Mouse (Mus musculus): ENCODE measurements around the gene Gabra5. TPM values are rescaled to one million over a fixed set of nuclear protein-coding genes. Genes with fewer than 3 reads are reported as not detected.

Gene Gabra5
- polyA plus RNA-seq, 1 experiment from 2014 or later, result 1.6 TPM

DNA sequence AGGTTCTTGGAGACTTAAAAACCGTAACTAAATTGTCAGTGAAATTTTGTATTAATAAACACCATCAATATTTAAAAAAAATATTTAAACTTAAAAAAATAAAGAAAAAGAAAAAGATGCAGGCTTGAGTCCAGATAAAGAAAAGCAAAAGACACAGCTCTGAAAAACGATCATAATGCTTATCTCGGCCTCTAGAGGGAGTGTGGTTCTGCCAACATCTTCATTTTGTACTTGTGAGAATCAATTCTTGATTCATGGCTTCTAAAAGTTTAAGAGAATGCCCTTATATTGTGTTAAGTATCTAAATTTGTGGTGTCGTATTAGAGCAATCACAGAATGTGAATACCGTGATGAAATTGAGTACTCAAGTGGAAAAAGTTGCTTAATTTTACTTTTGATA is 49.5 kb downstream of the Gabra5 start:
- no peak for ATAC-seq (ENCODE audit: low FRiP score)
- H3K27me3 ChIP-seq, result no peaks in the 10 kb centered on the region
- H3K27ac ChIP-seq, result no peak overlapping the region
- WGBS, result 74% methylated on average over 5 of the region's 5 CpGs
- H3K36me3 ChIP-seq (replicated peaks), result no peaks in the 10 kb centered on the region
- no peaks in the 10 kb centered on the region for H3K4me1 ChIP-seq
- no peak overlapping the region for H3K9ac ChIP-seq
- no peak overlapping the region for H3K4me2 ChIP-seq
- H3K4me3 ChIP-seq (replicated peaks), result no peak overlapping the region
- H3K9me3 ChIP-seq, result no peaks in the 10 kb centered on the region

DNA sequence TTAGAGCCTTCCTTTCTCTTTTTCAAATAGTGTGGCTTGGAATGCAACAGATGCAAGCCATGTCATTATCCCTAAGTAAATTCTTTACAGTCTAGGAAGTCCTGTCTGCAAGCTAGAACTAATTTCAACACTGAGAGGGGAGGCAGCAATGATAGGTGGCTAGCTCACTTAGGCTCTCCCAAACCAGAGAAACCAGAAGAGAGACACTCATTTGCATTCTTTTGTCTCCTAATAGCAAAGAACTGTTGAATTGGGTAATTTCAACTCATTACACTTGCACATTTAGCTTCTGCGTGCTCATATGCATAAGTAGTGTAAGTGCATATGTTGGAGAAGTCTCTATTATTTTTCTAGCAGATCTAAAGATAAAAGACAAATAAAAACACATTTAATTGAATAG is 61.6 kb downstream of the Gabra5 start:
- H3K36me3 ChIP-seq (replicated peaks), result no peaks in the 10 kb centered on the region
- 48% methylated on average over 1 of the region's 1 CpGs for WGBS
- ATAC-seq (ENCODE audit: low FRiP score), result 0 out of 2 replicates have a peak, but pooled peaks have one; percentile 11

DNA sequence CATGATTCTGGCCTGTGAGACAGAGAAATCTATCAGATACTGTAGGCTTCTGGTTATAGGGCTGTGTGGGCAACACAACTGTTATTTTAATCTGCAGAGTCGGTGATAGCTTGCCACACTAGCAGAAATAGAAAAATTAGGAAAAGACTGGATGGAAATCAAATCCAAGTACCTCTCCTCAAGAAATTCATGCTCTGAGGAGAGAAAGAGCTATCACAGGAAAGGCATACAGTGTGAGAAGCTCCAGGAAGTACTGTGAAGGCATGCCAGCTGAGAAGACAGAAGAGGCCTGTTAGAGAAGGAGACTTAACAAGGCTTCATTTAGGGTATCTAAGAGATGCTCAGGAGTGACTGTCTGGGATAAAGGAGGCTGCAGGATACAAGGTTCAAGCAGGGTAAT is 87.2 kb downstream of the Gabra5 start:
- no peaks in the 10 kb centered on the region for H3K36me3 ChIP-seq (replicated peaks)
- no peak for ATAC-seq (ENCODE audit: low FRiP score)
- H3K9ac ChIP-seq, result no peak overlapping the region
- no peaks in the 10 kb centered on the region for H3K4me1 ChIP-seq
- no peak overlapping the region for H3K4me2 ChIP-seq
- no peaks in the 10 kb centered on the region for H3K27me3 ChIP-seq
- WGBS, result 83% methylated on average over 1 of the region's 1 CpGs
- H3K9me3 ChIP-seq, result no peaks in the 10 kb centered on the region
- no peak overlapping the region for H3K27ac ChIP-seq
- no peak overlapping the region for H3K4me3 ChIP-seq (replicated peaks)

More for the DNA sequence above, 61.6 kb downstream of the Gabra5 start:
- no peak overlapping the region for H3K4me3 ChIP-seq (replicated peaks)
- H3K9ac ChIP-seq, result no peak overlapping the region
- H3K27ac ChIP-seq, result no peak overlapping the region
- no peaks in the 10 kb centered on the region for H3K9me3 ChIP-seq
- no peak overlapping the region for H3K4me2 ChIP-seq
- H3K27me3 ChIP-seq, result no peaks in the 10 kb centered on the region
- no peaks in the 10 kb centered on the region for H3K4me1 ChIP-seq

DNA sequence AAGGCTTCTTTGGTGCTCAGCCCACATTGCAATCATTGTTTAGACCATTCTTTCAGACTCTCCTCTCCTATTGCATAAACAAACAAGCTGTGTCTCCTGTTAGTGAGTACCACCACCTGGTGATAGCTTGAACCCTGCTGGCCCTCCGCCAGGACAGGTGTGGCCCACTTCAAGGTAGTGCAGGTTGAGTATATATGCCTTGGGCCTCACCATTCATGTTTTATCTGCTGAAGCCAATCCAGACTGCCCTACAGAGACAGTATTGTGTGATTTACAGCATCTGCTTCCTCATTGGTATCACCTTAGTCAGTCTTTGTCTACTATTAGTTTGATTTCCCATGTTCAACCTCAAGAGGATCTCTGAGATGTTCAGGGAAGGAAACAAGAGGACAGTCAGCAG is 88.8 kb downstream of the Gabra5 start:
- ATAC-seq (ENCODE audit: low FRiP score), result no peak

DNA sequence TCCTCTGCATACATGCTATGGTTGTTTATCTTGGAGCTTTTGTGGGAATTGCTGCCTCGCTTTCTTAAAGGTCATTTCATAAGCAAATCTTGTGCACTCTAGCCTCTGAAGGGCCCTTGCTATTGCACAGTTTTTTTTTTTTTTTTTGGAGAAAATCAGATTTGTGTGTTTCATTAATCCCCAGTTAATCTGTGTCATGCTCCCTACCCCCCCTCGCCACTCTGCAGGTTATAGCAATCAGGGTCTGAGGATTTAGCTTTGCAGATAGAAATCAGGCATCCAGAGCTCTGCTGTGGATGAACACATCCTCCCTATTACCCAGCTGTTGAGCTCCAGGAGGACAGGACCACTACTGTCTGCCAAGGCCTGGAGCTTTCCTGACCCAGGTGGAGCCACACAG is 90.5 kb downstream of the Gabra5 start, which contains the start of gene Gabrb3:
Gene Gabrb3, plus strand, starts transcription at position 301 of the 400 bp plus-strand sequence.
- H3K9me3 ChIP-seq, result no peaks in the 10 kb centered on the region
- H3K27ac ChIP-seq, result no peak within 1 kb of the TSS
- WGBS, result 69% methylated on average over 2 of the region's 2 CpGs
- no peak within 1 kb of the TSS for H3K4me3 ChIP-seq (replicated peaks)
- H3K27me3 ChIP-seq, result no peaks in the 10 kb centered on the region
- H3K9ac ChIP-seq, result no peak within 1 kb of the TSS
- no peaks in the 10 kb centered on the region for H3K4me1 ChIP-seq
- H3K36me3 ChIP-seq (replicated peaks), result no peaks in the 10 kb centered on the region
- no peak for ATAC-seq (ENCODE audit: low FRiP score)
- no peak within 1 kb of the TSS for H3K4me2 ChIP-seq

More for the DNA sequence above, 88.8 kb downstream of the Gabra5 start:
- Histone ChIP-seq H3K27me3 (no peaks in the 10 kb centered on the region), H3K9ac (no peak overlapping the region), H3K9me3 (no peaks in the 10 kb centered on the region), H3K27ac (no peak overlapping the region), H3K4me3 (replicated peaks) (no peak overlapping the region), H3K36me3 (replicated peaks) (no peaks in the 10 kb centered on the region), H3K4me2 (no peak overlapping the region), H3K4me1 (no peaks in the 10 kb centered on the region)
- 89% methylated on average over 1 of the region's 1 CpGs for WGBS

DNA sequence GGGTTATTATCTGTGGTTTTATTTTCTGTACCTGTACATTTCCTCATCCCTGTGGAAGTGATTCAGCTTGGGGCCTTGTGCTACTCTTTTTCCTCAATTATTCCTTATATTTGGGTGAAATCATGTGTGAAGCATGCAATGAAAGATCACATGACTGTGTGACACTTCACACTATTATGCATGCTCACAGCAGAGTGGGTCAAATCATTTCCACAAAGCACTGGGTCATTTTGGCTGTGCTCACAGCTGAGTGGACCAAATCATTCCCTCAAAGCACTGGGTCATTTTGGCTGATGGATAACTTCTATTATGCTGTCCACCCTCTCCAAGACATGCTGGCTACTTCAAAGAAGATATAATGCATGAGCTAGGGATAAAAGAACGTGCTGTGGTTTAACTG is 97.0 kb downstream of the Gabra5 start:
- Histone ChIP-seq H3K9ac (no peak overlapping the region), H3K27me3 (no peaks in the 10 kb centered on the region), H3K36me3 (replicated peaks) (no peaks in the 10 kb centered on the region), H3K9me3 (no peaks in the 10 kb centered on the region), H3K4me3 (replicated peaks) (no peak overlapping the region), H3K4me1 (no peaks in the 10 kb centered on the region), H3K4me2 (no peak overlapping the region), H3K27ac (no peak overlapping the region)
- ATAC-seq (ENCODE audit: low FRiP score), result no peak
- 38% methylated on average over 1 of the region's 1 CpGs for WGBS

DNA sequence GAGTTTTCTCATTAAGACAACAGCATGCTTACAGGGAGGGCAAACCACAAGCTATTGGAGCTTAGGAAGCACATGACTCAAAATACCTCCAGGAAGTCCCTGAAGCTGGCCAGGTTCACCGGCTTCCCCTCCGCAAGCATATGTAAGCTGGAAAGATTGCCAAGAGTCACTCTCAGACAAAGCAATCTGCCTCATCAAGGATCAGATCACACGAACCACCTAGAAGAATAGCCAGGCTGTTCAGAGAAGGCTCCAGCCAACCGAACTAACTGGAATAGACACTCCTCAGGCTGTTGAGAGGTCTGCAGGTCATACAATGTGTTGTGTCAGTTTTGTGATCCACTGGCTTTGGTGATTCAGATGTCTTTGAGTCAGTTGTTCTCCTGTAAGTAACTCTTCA is 98.7 kb downstream of the Gabra5 start:
- Histone ChIP-seq H3K4me1 (no peaks in the 10 kb centered on the region), H3K4me2 (no peak overlapping the region), H3K27me3 (no peaks in the 10 kb centered on the region), H3K9ac (no peak overlapping the region), H3K36me3 (replicated peaks) (no peaks in the 10 kb centered on the region), H3K27ac (no peak overlapping the region), H3K9me3 (no peaks in the 10 kb centered on the region), H3K4me3 (replicated peaks) (no peak overlapping the region)
- WGBS, result 85% methylated on average over 4 of the region's 4 CpGs
- no peak for ATAC-seq (ENCODE audit: low FRiP score)

DNA sequence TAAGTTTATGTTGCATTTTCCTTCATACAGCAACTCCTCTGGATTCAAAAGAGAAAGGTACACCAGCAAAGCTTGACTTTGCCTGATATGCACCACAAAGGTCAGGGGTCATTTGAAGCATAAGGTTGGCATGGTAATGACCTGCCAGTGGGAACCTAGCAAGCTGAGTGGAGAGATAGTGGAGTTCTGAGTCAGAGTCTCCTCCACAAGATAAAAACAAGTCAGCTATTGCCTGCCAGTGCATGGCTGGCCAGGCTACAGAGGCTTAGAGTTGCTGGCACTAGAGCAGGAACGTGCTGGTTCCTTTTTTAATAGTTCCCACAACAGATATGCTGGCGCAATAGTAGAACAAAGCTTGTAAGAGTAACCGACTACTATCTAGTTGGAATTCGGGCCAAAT is 116.3 kb downstream of the Gabra5 start:
- Histone ChIP-seq H3K4me2 (no peak overlapping the region), H3K36me3 (replicated peaks) (no peaks in the 10 kb centered on the region), H3K4me1 (peaks cover 4% of the 10 kb centered on the region; the same call in 1 of the 2 replicates), H3K9ac (no peak overlapping the region), H3K27ac (no peak overlapping the region), H3K9me3 (no peaks in the 10 kb centered on the region), H3K27me3 (peaks cover under 1% of the 10 kb centered on the region; the same call in 1 of the 2 replicates), H3K4me3 (replicated peaks) (no peak overlapping the region)
- no peak for ATAC-seq (ENCODE audit: low FRiP score)
- 92% methylated on average over 4 of the region's 4 CpGs for WGBS

DNA sequence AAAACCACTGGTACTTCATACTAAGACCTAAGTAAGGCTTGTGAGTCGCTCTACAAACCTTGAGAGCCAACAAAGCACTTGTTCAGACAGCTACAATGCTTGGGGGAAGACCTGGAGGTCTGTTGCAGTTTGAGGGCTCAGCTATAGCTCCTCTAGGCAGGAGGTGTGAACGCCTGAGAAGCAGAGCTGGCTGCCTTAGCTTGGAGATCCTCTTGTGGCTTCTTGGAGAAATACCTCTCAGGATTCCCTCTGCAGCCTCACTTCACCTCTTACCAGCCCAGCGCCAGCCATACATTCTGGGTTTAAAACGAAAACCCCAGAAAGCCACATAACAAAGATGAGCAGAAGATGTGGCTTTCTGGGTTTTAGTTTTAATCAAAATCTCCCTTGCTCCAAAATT is 119.8 kb downstream of the Gabra5 start:
- H3K27ac ChIP-seq, result no peak overlapping the region
- no peaks in the 10 kb centered on the region for H3K36me3 ChIP-seq (replicated peaks)
- H3K9ac ChIP-seq, result no peak overlapping the region
- no peaks in the 10 kb centered on the region for H3K9me3 ChIP-seq
- H3K4me3 ChIP-seq (replicated peaks), result no peak overlapping the region
- peaks cover 12% of the 10 kb centered on the region for H3K4me1 ChIP-seq
- 51% methylated on average over 4 of the region's 4 CpGs for WGBS
- no peak for ATAC-seq (ENCODE audit: low FRiP score)
- peaks cover 28% of the 10 kb centered on the region for H3K27me3 ChIP-seq
- H3K4me2 ChIP-seq, result no peak overlapping the region

DNA sequence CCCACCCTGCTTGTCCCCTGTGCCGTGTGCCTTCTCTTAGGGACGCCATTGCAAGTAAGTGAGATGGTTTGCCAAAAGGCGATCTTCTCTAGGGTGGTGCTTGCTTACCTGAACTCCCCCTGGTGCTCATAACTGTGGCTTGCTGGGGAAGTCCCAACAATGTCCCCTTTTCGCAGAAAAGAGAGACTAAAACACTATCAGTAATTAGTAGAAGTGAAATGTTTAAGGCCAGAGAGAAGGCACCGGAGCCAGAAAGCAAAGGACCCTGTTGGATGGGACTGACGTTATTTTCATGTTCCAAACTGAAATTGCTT is 122.6 kb downstream of the Gabra5 start:
- Histone ChIP-seq H3K9me3 (no peaks in the 10 kb centered on the region), H3K27ac (no peak overlapping the region), H3K4me3 (replicated peaks) (peak overlapping the region; percentile 68), H3K36me3 (replicated peaks) (no peaks in the 10 kb centered on the region), H3K9ac (peak overlapping the region; percentile 65; the same call in 1 of the 2 replicates), H3K4me2 (peak overlapping the region; percentile 97), H3K4me1 (peaks cover 12% of the 10 kb centered on the region), H3K27me3 (peaks cover 28% of the 10 kb centered on the region)
- ATAC-seq (ENCODE audit: low FRiP score), result no peak
- WGBS, result 21% methylated on average over 6 of the region's 6 CpGs

DNA sequence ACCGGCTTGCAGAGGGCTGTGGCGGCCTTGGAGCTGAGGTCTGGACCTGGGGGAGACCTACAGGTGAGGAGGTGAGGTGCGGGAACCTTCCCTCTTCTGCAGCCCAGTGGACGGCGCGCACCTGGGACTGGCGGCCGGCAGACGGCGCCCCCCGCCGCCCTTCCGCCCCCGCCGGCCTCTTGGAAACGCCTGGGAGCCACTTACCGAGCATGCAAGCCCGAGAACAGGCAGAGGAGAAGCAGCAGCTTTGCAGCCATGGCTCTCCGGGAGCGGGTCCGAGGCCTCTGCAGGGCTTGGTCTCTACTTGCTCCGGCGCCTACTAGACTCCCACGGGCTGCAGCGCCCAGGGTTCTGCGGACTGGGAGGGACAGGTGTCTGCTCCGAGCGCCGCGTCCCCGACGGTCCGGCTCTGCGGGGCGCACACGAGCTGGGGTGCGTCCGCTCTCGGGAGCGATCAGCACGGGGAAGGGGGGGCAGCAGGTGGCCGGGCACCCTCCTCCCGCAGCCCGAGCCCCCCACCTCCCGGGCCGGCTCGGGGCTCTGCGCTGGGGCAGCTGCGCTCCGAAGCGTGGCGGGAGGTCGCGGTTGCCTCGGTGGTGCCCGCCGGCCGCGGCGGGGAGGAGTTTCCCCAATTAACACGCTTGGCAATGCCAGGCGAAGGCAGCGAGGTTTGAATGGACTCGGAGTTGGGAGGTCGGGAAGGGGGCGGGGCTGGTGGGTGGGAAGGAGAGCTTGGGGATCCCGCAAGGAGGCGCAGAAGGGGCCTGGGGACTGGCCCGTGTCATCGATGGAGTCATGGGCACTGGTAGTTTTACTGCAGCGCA is 123.1 kb downstream of the Gabra5 start, which contains the start of gene Gabrg3:
Gene Gabrg3, minus strand, starts transcription at position 672 of the 824 bp plus-strand sequence.
- no peaks in the 10 kb centered on the region for H3K9me3 ChIP-seq
- peaks cover 12% of the 10 kb centered on the region for H3K4me1 ChIP-seq
- peaks cover 28% of the 10 kb centered on the region for H3K27me3 ChIP-seq
- peak within 1 kb of the TSS; percentile 97 for H3K4me2 ChIP-seq
- peak; percentile 89 for ATAC-seq (ENCODE audit: low FRiP score)
- H3K4me3 ChIP-seq (replicated peaks), result peak within 1 kb of the TSS; percentile 68
- peak within 1 kb of the TSS; percentile 65 for H3K9ac ChIP-seq
- WGBS, result under 1% methylated on average over 59 of the region's 71 CpGs
- no peak within 1 kb of the TSS for H3K27ac ChIP-seq
- H3K36me3 ChIP-seq (replicated peaks), result no peaks in the 10 kb centered on the region

DNA sequence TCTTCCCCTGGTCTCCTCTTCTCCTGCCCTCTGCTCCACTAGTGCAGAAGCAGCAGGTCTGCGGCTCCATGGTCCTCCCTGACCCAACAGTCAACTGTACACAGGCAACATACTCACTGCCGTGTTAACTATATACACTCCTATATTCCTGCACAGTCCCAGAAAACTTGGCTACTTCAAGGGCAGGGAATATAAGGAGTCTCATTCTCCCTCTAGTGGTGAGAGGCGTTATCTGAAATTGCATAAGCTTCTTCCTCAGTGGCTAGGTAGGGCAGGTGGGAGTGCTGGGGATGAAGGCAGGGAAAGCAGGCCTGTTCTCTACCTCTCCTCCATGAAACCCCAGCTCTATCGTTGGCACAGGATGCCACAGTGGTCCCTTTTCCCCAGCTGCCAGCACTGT is 125.7 kb downstream of the Gabra5 start:
- H3K9ac ChIP-seq, result no peak overlapping the region
- H3K9me3 ChIP-seq, result no peaks in the 10 kb centered on the region
- peaks cover 9% of the 10 kb centered on the region; the same call in 1 of the 2 replicates for H3K4me1 ChIP-seq
- no peak overlapping the region for H3K4me3 ChIP-seq (replicated peaks)
- no peak overlapping the region for H3K27ac ChIP-seq
- no peak overlapping the region for H3K4me2 ChIP-seq
- 39% methylated on average over 4 of the region's 4 CpGs for WGBS
- peak; percentile 28; the same call in 1 of the 2 replicates for ATAC-seq (ENCODE audit: low FRiP score)
- H3K27me3 ChIP-seq, result peaks cover 28% of the 10 kb centered on the region
- H3K36me3 ChIP-seq (replicated peaks), result no peaks in the 10 kb centered on the region

DNA sequence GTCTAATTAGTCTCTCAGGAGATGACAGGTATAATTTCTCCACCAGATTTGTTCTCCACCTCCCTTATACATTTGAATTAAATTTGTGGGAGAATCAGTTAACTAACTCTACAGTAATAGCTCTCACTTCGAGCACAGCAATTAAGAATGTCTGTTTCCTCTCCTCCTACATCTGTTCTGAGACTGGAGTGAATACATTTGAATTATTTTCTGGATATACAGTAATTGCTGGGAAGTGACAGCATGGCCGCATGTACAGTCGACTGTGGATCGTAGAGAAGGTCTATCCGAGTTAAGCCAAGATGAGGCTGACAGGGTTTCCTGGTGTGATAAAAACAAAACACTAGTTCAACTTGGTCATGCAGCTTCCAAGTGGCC is 143.9 kb downstream of the Gabra5 start:
- Histone ChIP-seq H3K4me3 (replicated peaks) (no peak overlapping the region), H3K36me3 (replicated peaks) (no peaks in the 10 kb centered on the region), H3K27ac (no peak overlapping the region), H3K9me3 (no peaks in the 10 kb centered on the region), H3K4me1 (no peaks in the 10 kb centered on the region), H3K27me3 (no peaks in the 10 kb centered on the region), H3K9ac (no peak overlapping the region), H3K4me2 (no peak overlapping the region)
- ATAC-seq (ENCODE audit: low FRiP score), result no peak
- 72% methylated on average over 5 of the region's 5 CpGs for whole genome bisulfite sequencing
